Mouse (Mus musculus): ENCODE results near the gene Vps13c.

Vps13c gene

GRCm38 (mm10) chr9:67839981-67840859 is at the start of gene Vps13c:
Vps13c (plus strand) TSS chr9:67840396.
- peak; percentile 60 to 80 for DNase-seq (ENCODE audit: low spot score in 2 of 2)

- DNase-seq (ENCODE audit: low spot score in 2 of 2) = no peak
Observed at GRCm38 (mm10) chr9:67792405-67792804, 47.8 kb upstream of the Vps13c start.

GRCm38 (mm10) chr9:67793501-67793900 is 46.7 kb upstream of the Vps13c start:
- no peak for DNase-seq (ENCODE audit: low spot score in 2 of 2)

DNA sequence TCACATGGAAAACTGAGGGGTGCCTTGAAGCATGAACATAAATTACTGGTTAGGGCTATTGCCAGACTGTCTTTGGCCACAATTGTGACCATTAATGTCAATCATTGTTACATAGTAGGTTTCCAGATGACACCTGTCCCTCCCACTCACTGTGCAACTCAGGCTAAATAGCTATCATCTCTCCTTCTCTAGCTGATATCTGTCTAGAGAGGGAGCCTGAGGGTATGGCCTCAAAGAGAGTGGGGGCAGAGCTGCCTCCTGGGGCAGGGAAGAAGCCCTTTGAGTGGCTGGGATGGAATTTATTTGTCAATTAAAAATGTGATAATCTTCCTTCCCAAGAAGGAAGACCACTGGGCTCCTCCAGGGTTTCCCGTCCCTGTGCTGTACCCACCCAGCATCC is 46.0 kb upstream of the Vps13c start:
- DNase-seq (ENCODE audit: low spot score in 2 of 2) = no peak

- DNase-seq (ENCODE audit: low spot score in 2 of 2) = no peak
Observed at GRCm38 (mm10) chr9:67794668-67795067, 45.5 kb upstream of the Vps13c start.

GRCm38 (mm10) chr9:67795205-67795675 is 45.0 kb upstream of the Vps13c start:
- DNase-seq (ENCODE audit: low spot score in 2 of 2) = no peak

DNA sequence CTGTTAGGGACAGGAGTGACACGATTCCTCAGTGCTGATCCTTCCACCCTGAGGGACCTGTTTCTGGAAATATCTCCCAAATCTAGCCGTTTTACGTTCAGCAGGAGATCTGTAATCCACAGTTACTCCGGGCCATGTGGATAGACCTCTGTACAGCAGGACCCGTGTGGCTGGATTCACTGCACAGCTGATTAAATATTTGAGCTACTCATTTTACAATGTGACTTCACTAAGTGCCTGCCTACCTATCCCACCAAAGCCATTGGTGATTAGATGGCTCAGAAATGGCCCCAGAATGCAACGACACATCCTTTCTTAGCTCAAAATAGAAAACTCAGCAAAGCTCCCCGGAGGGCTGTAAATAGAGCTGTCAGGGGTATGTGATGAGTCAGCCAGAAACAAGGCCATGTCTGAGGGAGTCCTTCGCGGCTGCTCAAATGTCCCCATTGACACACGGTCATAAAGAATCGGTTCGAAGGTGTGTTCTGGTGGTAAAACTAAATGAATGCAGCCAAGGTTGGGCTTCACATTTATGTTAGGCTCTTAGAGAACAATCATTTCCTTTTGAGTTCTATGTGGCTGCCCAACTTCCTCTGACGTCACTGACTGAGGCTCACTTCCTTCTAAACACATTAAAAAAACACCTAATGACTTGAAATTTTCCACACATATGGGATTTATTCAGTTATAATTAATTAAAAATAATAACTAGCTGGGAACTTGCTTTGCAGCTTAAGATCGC is 40.9 kb upstream of the Vps13c start:
- DNase-seq (ENCODE audit: low spot score in 2 of 2) = no peak

DNA sequence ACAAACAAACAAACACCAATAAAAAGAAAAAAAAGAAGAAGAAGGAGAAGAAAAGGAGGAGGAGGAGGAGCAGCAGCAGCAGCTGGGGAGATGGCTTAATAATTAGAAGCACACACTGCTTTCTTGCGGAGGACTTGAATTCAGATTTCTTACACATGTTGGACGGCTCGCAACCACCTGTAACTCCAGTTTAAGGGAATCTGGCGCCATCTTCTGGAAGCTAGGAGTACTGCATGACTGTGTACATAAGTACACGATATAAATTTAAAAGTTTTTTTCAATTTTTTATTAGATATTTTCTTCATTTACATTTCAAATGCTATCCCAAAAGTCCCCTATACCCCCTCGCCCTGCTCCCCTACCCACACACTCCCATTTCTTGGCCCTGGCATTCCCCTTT is 38.0 kb upstream of the Vps13c start:
- DNase-seq (ENCODE audit: low spot score in 2 of 2) = peak; percentile 28 to 31

- DNase-seq (ENCODE audit: low spot score in 2 of 2) = no peak
Observed at GRCm38 (mm10) chr9:67807000-67807399, 33.2 kb upstream of the Vps13c start.

DNA sequence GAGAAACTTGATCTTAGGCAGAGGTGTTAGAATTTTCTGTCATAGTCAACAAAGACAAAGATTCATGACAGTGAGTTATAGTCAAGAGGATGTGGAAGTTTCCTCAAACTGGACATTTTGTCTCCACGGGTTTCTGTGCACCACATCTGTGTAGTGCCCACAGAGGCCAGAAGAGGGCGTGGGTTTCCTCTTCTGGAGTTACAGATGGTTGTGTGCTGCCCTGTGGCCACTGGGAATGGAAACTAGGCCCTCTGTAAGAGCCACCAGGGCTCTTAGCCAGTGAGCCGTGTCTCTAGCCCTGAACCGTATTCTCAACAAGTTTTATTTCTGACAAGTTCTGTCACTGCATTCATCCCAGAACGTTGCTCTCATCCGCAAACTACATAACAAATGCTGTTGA is 29.7 kb upstream of the Vps13c start:
- no peak for DNase-seq (ENCODE audit: low spot score in 2 of 2)

GRCm38 (mm10) chr9:67811116-67811515 is 29.1 kb upstream of the Vps13c start:
- DNase-seq (ENCODE audit: low spot score in 2 of 2) = no peak

- no peak for DNase-seq (ENCODE audit: low spot score in 2 of 2)
Observed at GRCm38 (mm10) chr9:67813171-67813570, 27.0 kb upstream of the Vps13c start.

DNA sequence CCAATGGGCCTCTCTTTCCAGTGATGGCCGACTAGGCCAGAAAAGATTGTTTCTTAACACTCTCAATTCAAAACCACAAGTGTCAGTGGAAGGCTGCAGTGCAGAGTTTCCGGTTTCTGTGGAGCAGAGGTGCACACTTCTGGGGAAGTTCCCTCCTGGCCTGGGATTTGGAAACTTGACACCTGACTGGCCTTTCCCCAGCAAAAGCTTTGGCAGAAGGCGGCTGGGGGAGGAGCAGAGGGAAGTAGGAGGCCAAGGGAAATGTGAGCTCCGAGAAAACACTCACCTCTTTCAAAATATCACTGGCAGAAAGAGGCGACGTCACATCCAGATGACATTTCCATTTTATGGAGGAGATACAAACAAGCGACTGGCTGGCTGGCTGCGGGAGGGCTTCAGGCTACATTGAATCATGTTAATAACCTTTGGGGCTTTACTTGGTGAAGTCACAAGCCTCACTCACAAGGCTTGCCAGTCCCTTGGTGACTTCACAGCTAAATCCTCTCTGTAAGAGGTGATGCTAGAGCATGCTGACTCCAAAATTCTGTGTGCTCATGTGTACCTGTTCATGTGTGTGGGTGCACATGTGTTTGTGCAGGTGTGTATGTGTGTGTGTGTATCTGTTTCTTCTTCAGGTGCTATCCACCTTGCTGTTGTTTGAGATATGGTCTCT is 26.4 kb upstream of the Vps13c start:
- peak; percentile 10 to 68 for DNase-seq (ENCODE audit: low spot score in 2 of 2)

- no peak for DNase-seq (ENCODE audit: low spot score in 2 of 2)
Observed at GRCm38 (mm10) chr9:67816172-67816928, 23.8 kb upstream of the Vps13c start.

GRCm38 (mm10) chr9:67817898-67818667 is 22.1 kb upstream of the Vps13c start:
- DNase-seq (ENCODE audit: low spot score in 2 of 2) = no peak

DNA sequence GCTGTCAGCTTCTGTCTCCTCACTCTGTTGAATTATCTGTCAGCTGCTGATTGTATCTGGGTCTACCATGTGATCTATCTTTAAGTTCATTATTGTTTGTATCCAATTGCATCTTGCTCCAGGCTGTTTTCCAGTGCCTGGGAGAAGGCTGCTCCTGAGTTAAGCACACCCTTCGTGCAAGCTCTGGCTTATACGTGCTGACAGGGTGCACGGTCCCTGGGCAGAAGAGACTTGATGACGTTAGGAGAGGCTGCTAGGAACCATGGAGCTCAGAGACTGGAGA is 21.6 kb upstream of the Vps13c start:
- DNase-seq (ENCODE audit: low spot score in 2 of 2) = no peak

GRCm38 (mm10) chr9:67823131-67823530 is 17.1 kb upstream of the Vps13c start:
- no peak for DNase-seq (ENCODE audit: low spot score in 2 of 2)

- DNase-seq (ENCODE audit: low spot score in 2 of 2) = no peak
Observed at GRCm38 (mm10) chr9:67825527-67825926, 14.7 kb upstream of the Vps13c start.

DNA sequence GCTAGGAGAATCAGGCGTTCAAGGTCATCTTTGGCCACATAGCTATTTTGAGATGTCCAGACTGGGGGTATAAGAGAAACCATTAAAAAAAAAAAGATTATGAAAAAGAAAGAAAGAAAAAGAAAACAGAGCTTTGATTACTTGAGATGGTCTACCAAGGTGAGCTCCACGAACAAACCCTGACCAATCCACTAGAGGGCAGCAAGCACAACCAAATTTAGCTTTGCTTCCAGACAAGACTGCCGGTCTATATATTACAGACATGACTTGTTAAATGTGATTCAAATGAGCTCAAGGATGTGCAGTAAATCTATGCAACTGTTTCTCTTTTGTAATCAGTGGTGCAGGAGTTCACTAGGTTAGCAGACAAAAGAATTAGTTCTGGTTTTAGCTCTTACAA is 12.0 kb upstream of the Vps13c start:
- DNase-seq (ENCODE audit: low spot score in 2 of 2) = peak; percentile 37 to 53

DNA sequence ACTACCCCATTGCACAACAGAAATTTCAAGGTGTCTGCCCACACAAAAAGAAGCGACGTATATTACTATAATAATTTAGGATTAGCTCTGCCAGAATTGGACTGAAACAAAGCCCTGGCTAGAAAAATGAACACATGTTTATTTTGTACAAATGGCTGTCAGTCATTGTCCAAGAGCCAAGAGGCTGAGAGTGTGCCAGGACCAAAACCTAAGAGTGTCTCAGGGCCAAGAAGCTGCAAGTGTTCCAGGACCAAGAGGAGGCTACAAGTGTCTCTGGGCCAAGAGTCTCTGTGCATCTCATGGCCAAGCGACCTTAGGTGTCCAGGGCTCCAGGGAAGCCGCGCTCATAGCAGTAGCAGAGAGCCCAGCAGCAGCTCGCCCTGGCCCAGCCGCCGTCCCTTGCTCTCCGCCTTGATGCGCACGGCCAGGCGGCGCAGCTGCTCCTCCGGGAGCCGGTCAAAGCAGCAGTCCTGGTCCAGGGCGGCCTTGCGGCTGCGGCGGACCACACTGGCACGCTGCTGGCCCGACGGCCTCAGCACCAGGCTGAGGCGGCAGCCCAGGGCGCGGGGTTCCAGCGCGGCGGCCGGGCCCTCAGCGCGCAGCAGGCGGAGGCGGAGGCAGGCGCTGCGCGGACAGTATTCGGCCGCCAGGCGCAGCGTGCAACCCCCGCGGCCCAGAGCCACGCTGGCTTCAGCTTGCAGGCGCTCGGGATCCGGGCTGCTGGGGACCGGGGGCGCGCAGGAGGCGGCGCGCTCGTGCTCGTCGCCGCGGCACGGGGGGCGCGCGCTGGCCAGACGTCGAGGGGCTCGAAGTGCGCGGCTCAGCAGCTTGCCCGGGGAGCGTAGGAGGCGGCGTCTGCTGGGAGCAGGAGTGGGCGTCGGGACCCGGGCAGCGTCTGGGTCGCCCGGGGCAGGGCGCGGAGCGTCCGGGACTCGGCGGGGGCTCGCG is 9.5 kb upstream of the Vps13c start:
- peak in 1 of 2 experiments; percentile 19 for DNase-seq (ENCODE audit: low spot score in 2 of 2)
